Mouse (Mus musculus) heart, postnatal 36 days (tissue): ENCODE results near the gene Pard3. TPM values are rescaled to one million over a fixed set of nuclear protein-coding genes. Genes with fewer than 3 reads are reported as not detected.

ENCODE experiments used
- DNase-seq, 2 experiments: peaks; one replicate each; pipeline ENCODE4 v3.0.0; 2021 to 2022
- intact Hi-C: fragments of 180-260 bp; cut with DNase I; formaldehyde crosslinking; loops from one replicate; pipeline ENCODE4 v1.15.1; 2025
- total RNA-seq, 2 experiments: library from RNA; stranded (reverse); gene quantifications; 2 replicates each; pipeline ENCODE4 v1.2.3; 2021

The Pard3 gene
- total RNA-seq, 2 experiments from 2014 or later = 30.9 to 33.5 TPM

DNA sequence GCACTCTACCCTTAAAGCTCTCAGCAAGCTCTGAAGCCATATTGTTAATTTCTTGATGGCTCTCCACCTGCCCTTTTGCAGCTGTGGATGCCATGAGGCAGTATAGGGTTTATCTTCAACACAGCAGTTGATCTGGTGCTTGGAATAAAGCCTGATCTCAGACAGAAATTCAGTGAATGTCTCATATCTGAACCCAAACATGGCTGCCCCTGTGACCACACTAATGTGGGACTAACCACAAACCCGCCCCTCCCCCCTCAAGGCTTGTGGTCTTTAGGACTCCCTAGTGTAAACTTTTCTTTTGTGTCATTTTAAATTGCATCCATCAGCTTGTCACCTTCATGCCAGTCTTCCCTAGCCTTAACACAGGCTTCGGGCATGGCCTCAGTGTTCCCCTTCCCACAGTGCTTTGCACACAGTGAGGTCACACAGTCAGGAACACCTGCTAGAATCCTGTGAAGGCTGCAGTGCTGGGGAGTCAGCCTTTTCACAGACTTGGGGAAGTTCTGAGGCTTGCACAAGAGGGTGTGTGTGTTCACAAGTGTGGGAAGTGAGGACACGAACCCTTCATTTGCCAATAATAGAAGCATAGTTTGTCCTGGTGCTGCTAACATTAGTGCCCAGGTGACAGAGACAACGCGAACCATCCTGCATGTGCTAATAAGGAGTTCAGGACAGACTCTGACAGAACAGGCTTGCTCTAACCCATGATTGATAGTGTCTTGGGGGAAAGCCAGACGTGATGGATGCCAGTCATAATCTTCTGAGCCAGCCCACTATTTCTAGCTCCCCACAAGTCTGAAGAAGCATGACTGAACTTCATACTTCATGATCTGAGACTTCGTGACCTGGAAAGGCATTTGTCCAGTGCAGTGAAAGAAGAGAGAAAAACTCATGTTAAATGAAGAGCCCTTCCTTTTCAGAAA lies 451.4 kb downstream of the Pard3 start:
- intact Hi-C loops = no loop called here
- no peak for DNase-seq

DNA sequence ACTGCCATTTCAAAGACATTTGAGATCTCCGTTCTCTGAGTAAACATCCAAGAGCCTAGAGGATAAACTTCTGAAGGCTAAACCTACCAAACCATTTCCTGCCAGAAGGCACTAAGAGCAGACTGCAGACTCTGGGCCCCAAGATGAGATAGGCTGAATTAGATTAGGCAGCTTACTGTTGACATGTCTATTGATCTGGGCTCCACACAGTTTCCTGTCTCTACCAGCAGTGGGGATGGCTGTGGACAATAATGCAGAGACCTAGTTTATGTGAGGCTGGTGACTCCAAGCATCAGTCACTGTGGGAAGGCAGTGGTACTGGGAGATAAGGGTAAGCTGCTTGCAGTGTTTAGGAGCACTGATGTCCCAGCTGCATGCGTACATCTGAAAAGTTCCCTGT lies 452.4 kb downstream of the Pard3 start:
- intact Hi-C loops = no loop called here
- DNase-seq = no peak

DNA sequence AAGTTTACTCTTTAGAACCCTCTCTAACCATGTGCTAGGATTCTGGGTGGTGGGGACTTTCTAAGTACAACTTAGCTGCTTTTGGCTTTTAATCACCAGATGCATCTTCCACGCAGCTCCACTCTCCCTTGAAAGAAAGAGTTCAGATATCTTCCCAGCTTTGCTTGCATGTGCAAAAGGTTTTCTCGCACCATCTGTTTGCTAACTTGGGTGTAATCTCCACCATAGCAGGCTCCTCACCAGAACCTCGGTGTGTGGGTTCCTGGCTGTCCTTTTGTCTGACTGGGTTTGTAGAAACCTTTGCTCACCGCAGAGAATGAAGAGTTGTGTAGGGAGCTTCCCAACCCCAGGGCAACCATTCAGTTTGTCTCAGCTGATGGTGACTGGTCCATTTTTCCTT lies 462.0 kb downstream of the Pard3 start:
- no peak for DNase-seq
- intact Hi-C loops = no loop called here

DNA sequence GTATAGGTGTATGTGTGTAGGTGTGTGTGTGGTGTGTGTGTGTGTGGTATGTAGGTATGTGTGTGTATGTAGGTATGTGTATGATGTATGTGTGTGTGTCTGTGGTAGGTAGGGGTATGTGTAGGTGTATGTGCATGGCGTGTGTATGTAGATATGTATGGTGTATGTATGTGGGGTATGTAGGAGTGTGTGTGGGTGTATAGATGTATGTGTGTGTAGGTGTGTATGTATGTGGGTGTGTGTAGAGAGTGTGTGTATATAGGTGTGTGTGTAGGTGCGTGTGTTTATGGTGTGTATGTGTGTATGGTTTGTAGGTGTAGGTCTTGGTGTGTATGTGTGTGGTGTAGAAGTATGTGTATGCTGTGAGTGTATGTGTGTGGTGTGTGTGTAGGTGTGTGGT lies 464.6 kb downstream of the Pard3 start:
- intact Hi-C loops = no loop called here
- no peak for DNase-seq

DNA sequence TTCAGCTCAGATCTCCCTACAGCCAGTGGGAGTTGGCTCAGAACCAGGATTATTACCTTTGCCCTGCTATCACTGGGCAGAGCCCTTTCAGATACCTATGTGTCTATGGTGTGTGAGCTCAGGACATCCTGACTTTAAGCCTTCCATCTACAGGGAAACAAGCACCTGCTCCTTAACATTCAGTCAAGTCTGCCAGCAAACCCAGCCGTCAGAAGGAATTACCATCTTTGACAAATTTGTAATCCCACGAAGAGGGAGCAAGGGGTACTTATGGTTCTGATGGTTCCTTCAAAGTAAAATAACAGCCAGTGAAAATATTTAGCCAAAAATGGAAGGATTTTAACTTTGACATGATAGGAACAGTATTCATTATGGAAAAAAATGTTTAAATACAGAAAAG lies 466.1 kb downstream of the Pard3 start:
- intact Hi-C loops = no loop called here
- no peak for DNase-seq

DNA sequence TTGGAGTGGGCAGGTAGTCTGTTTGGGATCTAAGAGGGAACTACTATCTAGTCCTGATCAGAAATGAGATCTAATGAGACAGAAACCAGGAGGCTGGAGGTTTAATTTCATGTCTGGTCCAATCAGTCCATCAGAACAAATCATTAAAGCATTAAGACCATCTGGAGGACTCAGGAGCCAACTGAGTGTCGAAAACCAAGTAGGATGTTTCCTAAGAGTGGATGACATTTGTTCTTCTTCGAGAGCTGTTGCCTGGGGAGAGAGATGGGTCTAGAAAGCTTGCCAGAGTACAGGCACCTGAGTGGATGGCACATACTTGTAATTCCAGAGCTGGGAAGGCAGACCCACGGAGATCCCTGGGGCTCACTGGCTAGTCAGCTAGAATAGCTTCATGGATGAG lies 468.2 kb downstream of the Pard3 start:
- no peak for DNase-seq
- intact Hi-C loops = no loop called here

DNA sequence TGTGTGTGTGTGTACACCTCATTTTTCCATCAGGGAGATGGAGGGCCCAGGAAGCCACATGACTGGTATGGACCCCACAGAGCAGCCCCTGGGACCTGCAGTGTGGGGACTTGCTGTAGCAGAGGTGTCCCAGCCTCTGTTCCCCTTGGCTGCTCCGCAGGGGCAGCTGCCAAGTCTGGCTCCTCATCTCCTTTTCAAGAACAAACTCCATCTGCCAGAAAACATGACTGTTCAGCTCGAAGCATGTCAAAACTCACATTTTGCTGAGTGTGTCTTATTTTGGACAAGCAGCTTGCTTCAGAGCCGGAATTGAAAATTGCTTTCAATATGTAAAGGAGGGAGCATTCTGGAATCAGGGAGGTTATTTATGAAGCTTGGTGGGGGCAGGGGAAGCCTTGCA lies 471.1 kb downstream of the Pard3 start:
- DNase-seq = peak in 1 of 2 experiments; percentile 8
- intact Hi-C loops = no loop called here

DNA sequence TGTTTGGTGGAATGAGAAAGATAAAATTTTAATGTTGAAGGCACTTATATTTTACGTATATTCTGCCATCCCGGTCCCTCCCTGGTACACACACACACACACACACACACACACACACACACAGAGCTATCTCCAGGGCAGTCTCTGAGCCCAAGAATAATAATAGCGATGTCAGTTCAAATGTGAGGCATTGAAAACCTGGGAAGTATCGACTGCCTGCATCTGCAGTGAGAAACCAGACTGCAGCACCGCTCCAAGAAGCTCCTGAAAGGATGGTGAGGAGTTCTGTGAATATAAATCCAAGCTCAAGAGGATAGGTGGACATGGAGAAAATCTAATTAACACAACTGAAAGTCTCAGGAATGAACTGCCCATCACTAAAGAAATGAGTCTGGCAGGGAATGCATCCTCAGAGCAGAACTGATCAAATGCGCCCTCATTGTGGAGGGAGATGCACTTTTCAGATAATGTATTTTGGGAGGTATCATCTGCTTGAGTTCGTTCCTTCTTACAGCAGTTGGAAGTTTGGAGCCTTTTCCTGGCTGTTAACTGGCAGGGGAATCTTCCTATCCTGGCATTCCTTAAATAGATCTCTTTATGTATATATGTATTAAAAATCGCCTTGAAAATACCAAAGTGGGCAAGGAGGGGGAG lies 471.6 kb downstream of the Pard3 start:
- intact Hi-C loops = no loop called here
- no peak for DNase-seq

DNA sequence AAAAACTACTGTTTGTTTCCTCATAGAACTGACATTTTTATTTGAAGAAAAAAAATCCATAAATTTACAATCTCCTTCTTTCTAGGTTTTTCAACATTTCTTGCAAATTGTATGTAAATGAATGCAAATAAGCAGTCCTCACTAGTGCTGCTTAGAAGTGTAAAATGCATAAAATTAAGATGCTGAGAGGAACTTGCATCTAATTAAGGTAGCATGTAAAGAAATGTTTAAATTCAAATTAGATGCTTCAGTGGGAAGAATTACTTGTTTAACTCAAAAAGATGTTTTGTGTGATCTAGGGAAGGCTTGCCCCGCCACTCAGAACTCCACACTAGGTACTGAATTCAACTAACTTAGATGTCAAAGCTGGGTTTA lies 472.1 kb downstream of the Pard3 start:
- intact Hi-C loops = no loop called here
- DNase-seq = no peak

DNA sequence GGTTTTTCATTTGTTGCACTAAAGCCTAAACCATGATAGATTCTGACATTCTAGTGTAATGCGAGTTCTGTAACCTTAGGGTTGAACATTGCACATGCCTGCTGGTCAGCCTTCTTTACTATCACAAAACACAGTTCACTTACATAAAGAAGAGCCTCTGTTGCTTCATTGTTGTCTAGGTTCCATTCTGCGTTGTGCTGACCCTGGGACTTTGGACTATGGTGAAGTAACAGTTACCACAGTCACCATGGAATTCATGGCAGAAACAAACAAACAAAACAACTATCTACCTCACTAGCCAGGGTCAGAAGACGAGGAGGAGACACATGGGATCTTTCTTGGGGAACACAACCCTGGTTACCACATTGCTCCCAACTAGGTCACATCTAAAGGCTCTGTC lies 476.1 kb downstream of the Pard3 start:
- intact Hi-C loops = no loop called here
- DNase-seq = no peak

DNA sequence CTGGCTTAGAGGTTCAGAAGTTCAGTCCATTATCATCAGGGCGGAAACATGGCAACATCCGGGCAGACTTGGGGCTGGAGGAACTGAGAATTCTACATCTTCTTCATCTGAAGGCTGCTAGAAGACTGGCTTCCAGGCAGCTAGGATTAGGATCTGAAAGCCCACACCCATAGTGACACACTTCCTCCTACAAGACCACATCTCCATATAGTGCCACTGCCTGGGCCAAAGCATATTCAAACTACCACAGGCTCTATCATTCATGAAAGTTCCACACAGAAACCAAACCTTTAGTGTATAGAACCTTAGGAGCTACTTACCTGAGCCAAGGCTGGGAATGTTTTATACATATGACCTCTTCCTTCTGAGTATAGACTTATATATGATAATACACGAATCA lies 476.6 kb downstream of the Pard3 start:
- intact Hi-C loops = no loop called here
- no peak for DNase-seq

DNA sequence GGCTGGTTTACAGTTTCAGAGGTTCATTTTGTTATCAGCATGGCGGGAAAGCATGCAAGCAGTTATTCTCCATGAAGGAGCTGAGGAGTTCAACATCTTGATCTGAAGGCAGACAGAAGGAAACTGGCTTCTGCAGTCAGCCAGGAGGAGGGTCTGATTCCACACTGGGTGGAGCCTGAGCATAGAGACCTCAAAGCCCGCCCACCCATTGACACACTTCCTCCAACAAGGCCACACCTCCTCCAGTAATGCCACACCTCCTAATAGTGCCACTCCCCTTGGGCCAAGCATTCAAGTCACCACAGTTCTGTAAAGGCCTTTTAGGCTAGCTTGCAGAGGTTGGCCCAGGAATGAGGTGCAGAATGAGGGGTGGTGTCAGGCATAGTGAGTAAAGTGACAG lies 478.5 kb downstream of the Pard3 start:
- DNase-seq = no peak
- intact Hi-C loops = no loop called here

DNA sequence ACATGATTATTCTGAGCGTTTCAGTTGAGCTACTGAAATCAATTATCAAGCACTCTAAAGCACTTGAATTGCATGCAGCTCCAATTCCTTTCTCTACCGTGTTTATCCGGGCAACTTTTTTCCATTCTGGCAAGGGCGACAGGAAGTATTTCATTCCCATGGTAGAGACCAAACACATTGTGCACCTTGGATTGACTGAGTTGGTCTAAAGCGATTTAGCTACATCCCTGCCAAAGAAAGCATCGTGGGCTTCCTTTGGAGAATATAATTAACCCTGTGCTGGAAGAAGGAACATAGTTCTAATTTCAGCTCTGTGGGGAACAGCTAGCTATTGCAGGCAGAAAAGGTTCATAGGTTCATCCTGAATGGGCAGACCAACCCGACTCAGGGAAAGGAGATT lies 480.0 kb downstream of the Pard3 start:
- peak; percentile 31 to 44 for DNase-seq
- intact Hi-C loops = no loop called here

DNA sequence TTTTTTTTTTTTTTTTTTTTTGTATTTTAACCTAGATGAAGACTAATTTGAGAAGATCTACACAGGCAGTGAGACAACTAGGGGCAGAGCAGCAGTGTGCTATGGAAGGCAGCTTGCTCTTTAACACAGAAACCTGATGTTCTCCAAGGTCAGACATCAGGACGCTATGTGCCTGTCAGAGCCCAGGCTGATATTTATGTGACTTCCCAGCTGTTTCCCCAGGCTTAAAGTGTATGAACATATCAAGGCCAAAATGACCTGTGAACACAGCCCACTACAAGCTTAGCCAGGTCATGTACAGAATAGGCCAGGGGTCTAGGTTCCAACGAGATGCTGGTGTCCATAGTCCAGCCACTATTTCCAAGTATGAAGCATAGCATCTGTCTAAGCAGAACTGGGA lies 482.5 kb downstream of the Pard3 start:
- DNase-seq = no peak
- intact Hi-C loops = no loop called here

DNA sequence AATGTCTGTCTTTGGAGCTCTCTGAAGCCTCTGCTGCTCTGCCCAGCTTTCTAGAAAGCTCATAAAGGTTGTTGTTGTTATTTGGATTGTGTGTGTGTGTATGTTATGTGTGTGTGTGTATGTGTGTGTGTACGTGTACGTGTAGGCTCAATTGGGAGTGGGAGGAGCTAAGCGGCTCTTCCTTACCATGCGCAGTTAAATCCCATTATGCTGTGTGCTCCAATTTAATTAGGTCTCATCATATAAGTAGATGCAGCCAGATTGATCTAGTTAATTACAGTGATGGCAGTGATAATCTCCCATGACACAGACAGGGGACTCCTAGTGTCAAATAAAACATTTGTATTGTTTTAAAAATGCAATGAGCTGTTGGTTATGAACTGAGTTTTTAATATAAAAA lies 487.2 kb downstream of the Pard3 start:
- intact Hi-C loops = no loop called here

DNA sequence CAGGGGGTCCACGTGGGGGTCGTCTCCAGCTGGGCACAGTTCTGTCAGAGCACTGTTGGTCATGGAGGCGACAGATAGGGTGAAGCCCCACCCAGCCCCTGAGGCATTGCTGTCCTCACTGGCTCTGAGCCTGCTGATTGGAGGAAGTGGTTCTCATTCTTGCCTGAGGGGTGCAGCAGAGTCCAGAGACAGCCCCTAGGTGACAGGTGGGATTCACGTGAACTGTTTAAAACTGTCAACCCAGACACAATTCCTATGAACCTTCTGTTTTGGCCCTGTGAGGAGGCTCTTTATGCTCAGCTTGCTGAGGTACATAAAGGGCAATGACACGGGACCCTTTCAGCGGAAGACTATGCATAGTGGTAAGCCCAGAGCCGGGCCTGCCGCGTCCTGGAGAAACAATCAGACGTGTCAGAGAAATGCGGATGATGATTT lies 488.5 kb downstream of the Pard3 start:
- intact Hi-C loops = no loop called here
- DNase-seq = no peak

More for the DNA sequence above, 487.2 kb downstream of the Pard3 start:
- DNase-seq = no peak

DNA sequence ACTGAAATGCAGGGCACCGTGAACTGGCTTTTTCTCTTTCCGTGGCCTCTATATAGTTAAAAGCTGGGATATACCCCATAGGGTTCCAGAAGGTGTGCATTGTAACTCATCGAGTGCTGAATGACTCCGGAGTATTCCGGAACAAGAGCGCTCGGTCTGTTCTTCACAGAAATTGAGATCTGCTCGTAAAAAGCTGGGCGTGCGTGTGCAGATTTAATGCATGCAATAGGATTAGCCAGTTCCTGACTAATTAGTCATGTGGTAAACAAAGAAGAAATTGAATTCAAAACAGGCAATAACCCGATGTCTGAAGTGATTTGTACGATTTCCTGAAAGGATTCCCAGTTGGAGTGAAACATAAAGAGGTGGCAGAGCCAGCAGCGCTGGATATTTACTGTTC lies 489.1 kb downstream of the Pard3 start:
- intact Hi-C loops = no loop called here
- DNase-seq = no peak

DNA sequence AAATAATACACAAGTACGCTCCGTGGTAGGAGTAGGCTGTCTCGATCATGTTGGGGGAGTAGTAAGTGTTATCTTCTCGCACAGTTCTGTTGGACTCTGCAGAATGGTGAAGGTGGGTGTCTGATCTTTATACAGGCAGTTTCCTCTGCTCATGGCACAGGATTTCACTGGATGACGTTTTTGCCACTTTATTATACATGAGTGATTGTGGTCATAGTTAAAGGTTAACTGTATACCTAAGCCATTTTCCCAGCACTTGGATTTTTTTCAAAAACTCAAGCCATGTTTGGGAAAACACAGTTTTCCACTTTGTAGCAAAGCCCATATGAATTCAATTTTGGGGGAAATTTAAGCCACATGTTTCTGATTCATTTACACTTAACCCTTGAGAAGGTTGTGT lies 489.9 kb downstream of the Pard3 start:
- DNase-seq = no peak
- intact Hi-C loops = no loop called here

DNA sequence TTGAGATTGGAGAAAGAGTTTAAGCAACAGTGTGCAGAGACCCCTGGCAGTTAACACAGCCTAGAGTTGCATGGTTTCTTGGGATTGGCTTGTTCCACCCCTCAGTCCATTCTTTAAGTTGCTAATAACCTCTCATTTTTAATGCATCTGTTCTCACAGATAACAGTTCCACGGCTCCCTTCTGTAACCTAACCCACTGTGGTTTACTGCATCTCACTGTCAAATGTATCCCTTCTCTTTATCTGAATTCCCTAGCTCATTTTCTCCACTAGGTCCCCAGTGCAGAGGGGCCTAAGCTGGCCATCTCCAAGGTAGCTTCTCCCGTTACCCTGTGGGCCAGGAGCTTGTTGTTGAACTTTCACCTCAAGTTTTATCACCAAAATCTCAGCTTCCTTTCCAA lies 492.1 kb downstream of the Pard3 start:
- DNase-seq = no peak
- intact Hi-C loops = no loop called here

DNA sequence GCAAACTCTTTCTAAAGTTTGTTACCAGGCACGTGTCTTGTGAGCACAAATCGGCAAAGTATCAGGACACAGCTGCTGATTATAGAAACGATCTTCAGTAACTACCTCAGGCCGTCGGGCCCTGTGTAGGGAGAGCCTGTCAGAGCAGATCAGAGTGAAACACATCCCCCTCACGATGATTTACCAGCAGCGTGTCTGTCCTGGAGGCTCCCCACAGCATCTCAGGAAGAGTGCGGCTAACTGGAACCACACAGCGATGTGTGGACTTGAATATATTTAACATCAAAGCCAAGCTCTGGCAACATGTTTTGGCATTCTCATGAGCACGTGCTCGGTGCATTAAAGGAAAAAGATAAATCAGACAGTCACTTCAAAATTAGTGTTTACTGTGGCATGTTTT lies 493.3 kb downstream of the Pard3 start:
- no peak for DNase-seq
- intact Hi-C loops = no loop called here

DNA sequence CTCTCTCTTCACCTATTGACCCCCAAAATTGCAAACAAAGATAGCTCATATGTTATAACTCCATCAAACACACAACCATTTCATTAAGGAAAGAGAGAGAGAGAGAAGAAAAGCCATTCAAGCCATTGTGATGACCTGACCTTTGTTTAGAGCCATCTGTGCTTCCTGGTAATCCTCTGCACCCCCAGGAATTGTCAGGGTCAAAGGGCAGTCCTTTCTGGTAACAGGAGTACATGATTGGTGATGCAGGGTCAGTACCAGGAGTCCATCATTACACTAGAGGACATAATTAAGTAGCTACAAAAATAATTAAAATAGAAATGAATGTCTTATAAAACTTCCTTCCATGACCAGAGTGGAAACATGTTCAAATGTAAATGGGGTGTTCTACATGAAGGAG lies 493.9 kb downstream of the Pard3 start:
- intact Hi-C loops = no loop called here
- no peak for DNase-seq

DNA sequence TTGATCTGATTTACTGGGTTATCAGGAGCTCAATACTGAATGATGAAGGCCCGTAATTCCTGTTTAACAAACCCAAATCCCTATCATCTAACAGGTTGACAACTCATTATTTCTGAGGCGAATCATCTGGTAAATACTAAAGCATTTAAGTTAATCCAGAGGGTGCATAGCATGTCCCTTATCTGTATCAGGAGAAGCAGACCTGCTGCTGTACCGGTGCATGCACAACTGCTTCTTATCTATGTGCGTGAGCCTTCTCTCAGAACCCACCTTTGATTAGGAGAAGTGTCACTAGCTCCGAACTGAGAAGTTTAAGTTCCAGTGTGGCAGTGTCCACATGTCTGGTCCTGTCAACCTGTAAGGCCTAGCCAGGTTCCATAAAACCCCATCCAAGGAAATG lies 499.9 kb downstream of the Pard3 start:
- DNase-seq = no peak
- intact Hi-C loops = no loop called here
